Mouse (Mus musculus) liver, embryonic 15.5 days (tissue): ENCODE data around the gene Spen. TPM values are rescaled to one million over a fixed set of nuclear protein-coding genes. Genes with fewer than 3 reads are reported as not detected.

Experiments
- ATAC-seq: fragments of 200-750 bp; cut with Nextera tagmentation; 2 replicates; pipeline ENCODE4 v1.8.0; 2017; ENCODE audit warnings: moderate number of reproducible peaks, mild to moderate bottlenecking, moderate library complexity; ENCODE audit not compliant: insufficient read depth
- H3K27ac ChIP-seq: fragments of 300-500 bp; sonication (generic); replicated peaks from 2 replicates; pipeline ENCODE4 v1.5.1; 2015; ENCODE audit warnings: mild to moderate bottlenecking, inconsistent platforms
- H3K27me3 ChIP-seq: fragments of 300-500 bp; sonication (generic); 2 replicates; pipeline ENCODE4 v1.6.1; 2015; ENCODE audit warnings: mild to moderate bottlenecking, inconsistent platforms
- H3K36me3 ChIP-seq: fragments of 300-500 bp; sonication (generic); replicated peaks from 2 replicates; pipeline ENCODE4 v1.6.1; 2015; ENCODE audit warnings: moderate library complexity, mild to moderate bottlenecking, inconsistent platforms
- H3K4me1 ChIP-seq: fragments of 300-500 bp; sonication (generic); replicated peaks from 2 replicates; pipeline ENCODE4 v1.6.1; 2015; ENCODE audit warnings: inconsistent platforms
- H3K4me2 ChIP-seq: fragments of 300-500 bp; sonication (generic); 2 replicates; pipeline ENCODE4 v1.6.1; 2015; ENCODE audit warnings: moderate library complexity, mild to moderate bottlenecking, inconsistent platforms
- H3K4me3 ChIP-seq: fragments of 300-500 bp; sonication (generic); replicated peaks from 2 replicates; pipeline ENCODE4 v1.5.1; 2015; ENCODE audit warnings: mild to moderate bottlenecking, inconsistent platforms
- H3K9ac ChIP-seq: fragments of 300-500 bp; sonication (generic); 2 replicates; pipeline ENCODE4 v1.6.1; 2015; ENCODE audit warnings: moderate library complexity, mild to moderate bottlenecking, inconsistent platforms
- H3K9me3 ChIP-seq: fragments of 300-500 bp; sonication (generic); replicated peaks from 2 replicates; pipeline ENCODE4 v1.6.1; 2016; ENCODE audit warnings: inconsistent platforms
- WGBS: fragments of 180-500 bp; shearing (Covaris S2); methylation state at CpG from one replicate; pipeline ENCODE4 v1.1.7; 2015; ENCODE audit warnings: mixed read lengths; ENCODE audit not compliant: insufficient replicate concordance; 5-methylcytosine and 5-hydroxymethylcytosine counted together
- polyA plus RNA-seq: library from polyadenylated mRNA; unstranded; fragments of >200 nt; fragmentation: Nextera tagmentation; extraction: Ambion mirVana; gene quantifications from 2 replicates; pipeline ENCODE4 v1.2.1, GENCODE M21; 2015

The Spen gene
- polyA plus RNA-seq, 1 experiment from 2014 or later: 4.7 TPM

DNA sequence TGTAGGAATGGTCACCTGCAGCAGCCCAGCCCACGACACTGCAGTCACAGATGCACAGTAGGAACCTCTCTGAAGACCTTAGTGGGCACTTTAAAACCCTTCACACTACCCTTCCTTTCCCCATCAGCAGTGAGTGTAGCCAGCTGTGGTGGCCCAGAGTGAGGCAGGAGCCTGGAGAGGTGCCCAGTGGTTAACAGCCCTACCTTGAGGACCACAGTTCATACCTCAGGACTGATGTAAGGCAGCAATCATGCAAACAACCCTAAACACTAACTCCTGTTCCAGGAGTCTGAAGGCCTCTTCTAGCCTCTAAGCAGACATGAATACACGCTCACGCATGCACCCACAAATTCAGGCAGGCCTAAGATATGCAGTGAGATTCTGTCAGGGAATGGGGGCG lies 33.9 kb downstream of the Spen start:
- Histone ChIP-seq H3K9ac (no peak overlapping the region), H3K36me3 (peaks cover 9% of the 10 kb centered on the region), H3K4me2 (no peak overlapping the region), H3K27ac (no peak overlapping the region), H3K27me3 (no peaks in the 10 kb centered on the region), H3K4me1 (peaks cover 22% of the 10 kb centered on the region), H3K9me3 (no peaks in the 10 kb centered on the region), H3K4me3 (no peak overlapping the region)
- WGBS: 89% methylated on average over 4 of the region's 4 CpGs
- ATAC-seq: no peak

GRCm38 (mm10) chr4:141502723-141503122 lies 35.7 kb downstream of the Spen start:
- Histone ChIP-seq H3K4me1 (peaks cover 20% of the 10 kb centered on the region), H3K9me3 (no peaks in the 10 kb centered on the region), H3K4me3 (no peak overlapping the region), H3K4me2 (no peak overlapping the region), H3K36me3 (peaks cover 13% of the 10 kb centered on the region), H3K27me3 (no peaks in the 10 kb centered on the region), H3K9ac (no peak overlapping the region), H3K27ac (no peak overlapping the region)
- WGBS: 88% methylated on average over 5 of the region's 5 CpGs
- no peak for ATAC-seq

DNA sequence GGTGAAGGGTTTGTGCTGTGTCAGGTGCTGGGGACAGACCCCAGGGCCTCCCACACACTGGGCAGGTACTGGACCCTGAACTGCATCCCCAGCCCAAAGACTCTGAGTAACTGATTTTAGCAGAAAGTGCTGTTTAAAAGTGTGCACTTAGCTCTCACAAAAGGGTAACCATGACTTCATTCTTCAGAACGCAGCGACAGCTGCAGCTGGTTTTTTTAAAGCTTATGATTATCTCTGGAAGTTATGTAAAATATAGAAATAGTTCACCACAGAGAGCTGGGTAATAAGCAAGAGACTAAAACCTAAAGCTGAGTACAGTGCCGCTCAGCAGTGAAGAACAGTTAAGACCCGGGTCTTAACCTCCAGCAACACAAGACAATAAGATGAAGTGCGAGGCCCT lies 37.3 kb downstream of the Spen start:
- H3K36me3 ChIP-seq: peaks cover 13% of the 10 kb centered on the region
- ATAC-seq: no peak
- H3K9ac ChIP-seq: no peak overlapping the region
- H3K4me2 ChIP-seq: no peak overlapping the region
- no peak overlapping the region for H3K27ac ChIP-seq
- H3K4me3 ChIP-seq: no peak overlapping the region
- peaks cover 6% of the 10 kb centered on the region; the same call in 1 of the 2 replicates for H3K4me1 ChIP-seq
- no peaks in the 10 kb centered on the region for H3K27me3 ChIP-seq
- H3K9me3 ChIP-seq: no peaks in the 10 kb centered on the region
- 76% methylated on average over 5 of the region's 5 CpGs for WGBS

DNA sequence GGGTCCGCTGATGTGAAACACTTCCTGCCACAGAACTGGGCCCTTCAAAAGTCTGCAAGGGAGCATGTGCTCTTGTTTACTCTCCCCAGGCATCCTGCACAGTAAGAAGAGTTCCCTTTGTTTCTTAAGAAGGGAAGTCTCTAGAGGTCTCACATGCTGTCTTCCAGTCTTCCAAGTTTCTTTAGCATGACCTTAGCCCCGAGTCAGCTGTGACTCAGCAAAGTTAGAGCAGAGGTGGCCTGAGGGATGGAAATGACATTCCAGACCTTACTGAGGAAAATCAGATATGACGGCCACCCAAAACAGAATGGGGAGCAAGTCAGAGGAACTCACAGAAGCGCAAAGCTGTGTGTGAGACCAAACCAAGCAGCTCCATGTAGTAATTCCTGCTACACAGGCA lies 37.8 kb downstream of the Spen start:
- ATAC-seq: no peak

GRCm38 (mm10) chr4:141488670-141489069 lies 49.7 kb downstream of the Spen start:
- Histone ChIP-seq H3K27me3 (no peaks in the 10 kb centered on the region), H3K36me3 (peaks cover 99% of the 10 kb centered on the region), H3K4me1 (no peaks in the 10 kb centered on the region), H3K4me2 (no peak overlapping the region), H3K4me3 (no peak overlapping the region), H3K9ac (no peak overlapping the region), H3K9me3 (no peaks in the 10 kb centered on the region), H3K27ac (no peak overlapping the region)
- ATAC-seq: no peak
- 91% methylated on average over 4 of the region's 4 CpGs for WGBS

More for the DNA sequence above, 37.8 kb downstream of the Spen start:
- H3K4me2 ChIP-seq: no peak overlapping the region
- H3K27ac ChIP-seq: no peak overlapping the region
- no peak overlapping the region for H3K9ac ChIP-seq
- H3K4me3 ChIP-seq: no peak overlapping the region
- H3K27me3 ChIP-seq: no peaks in the 10 kb centered on the region
- H3K36me3 ChIP-seq: peaks cover 16% of the 10 kb centered on the region
- H3K4me1 ChIP-seq: peaks cover 2% of the 10 kb centered on the region; the same call in 1 of the 2 replicates
- 69% methylated on average over 4 of the region's 4 CpGs for WGBS
- no peaks in the 10 kb centered on the region for H3K9me3 ChIP-seq

DNA sequence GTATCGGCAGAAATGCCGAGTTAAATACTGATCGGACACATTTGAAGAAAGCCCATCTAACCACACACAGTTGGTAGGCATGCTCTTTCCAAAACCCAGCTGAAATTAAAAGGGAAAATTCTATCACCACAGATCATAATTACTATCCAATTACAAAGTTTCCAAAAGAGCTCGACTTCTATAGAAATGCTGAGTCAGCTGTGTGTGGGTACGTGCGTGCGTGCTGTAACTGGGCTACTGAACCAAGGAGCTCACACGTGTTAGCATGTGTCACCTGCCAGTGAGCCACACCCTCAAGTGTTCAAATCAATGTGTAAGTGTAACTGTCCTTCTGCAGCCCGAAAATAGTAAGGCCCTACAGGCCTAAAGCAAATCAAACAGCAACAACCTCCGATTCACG lies 50.8 kb downstream of the Spen start:
- WGBS: 86% methylated on average over 11 of the region's 11 CpGs
- ATAC-seq: no peak

GRCm38 (mm10) chr4:141484071-141484470 lies 54.3 kb downstream of the Spen start:
- H3K27ac ChIP-seq: no peak overlapping the region
- no peak overlapping the region for H3K9ac ChIP-seq
- no peaks in the 10 kb centered on the region for H3K27me3 ChIP-seq
- H3K4me2 ChIP-seq: no peak overlapping the region
- H3K4me1 ChIP-seq: no peaks in the 10 kb centered on the region
- H3K36me3 ChIP-seq: peaks cover 97% of the 10 kb centered on the region
- WGBS: 83% methylated on average over 11 of the region's 11 CpGs
- no peak for ATAC-seq
- no peaks in the 10 kb centered on the region for H3K9me3 ChIP-seq
- no peak overlapping the region for H3K4me3 ChIP-seq

More for the DNA sequence above, 50.8 kb downstream of the Spen start:
- Histone ChIP-seq H3K4me1 (no peaks in the 10 kb centered on the region), H3K9ac (no peak overlapping the region), H3K27me3 (no peaks in the 10 kb centered on the region), H3K27ac (no peak overlapping the region), H3K4me3 (no peak overlapping the region), H3K36me3 (peaks cover 99% of the 10 kb centered on the region), H3K4me2 (no peak overlapping the region), H3K9me3 (no peaks in the 10 kb centered on the region)

DNA sequence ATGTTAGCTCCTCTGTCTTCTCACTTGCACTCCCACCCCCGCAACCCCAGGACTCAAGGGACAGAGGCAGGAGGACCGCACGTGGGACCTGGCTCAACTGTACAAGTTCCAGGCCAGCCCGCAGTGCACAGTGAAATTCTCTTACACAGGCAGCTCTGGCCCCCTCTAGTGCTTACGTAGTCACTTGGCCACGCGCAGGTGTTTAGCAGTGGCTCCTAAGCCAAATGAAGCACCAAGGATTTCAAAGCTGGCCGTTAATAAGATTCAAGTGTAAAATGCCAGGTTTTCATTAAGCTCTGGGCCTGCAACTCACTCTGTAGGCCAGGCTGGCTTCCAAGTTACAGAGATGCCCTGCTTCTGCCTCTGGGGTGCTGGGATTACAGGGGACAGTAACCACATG lies 59.0 kb downstream of the Spen start:
- no peaks in the 10 kb centered on the region; the same call in 1 of the 2 replicates for H3K9me3 ChIP-seq
- H3K4me1 ChIP-seq: no peaks in the 10 kb centered on the region
- H3K4me2 ChIP-seq: no peak overlapping the region
- H3K27me3 ChIP-seq: no peaks in the 10 kb centered on the region
- no peak for ATAC-seq
- 91% methylated on average over 8 of the region's 8 CpGs for WGBS
- peaks cover 98% of the 10 kb centered on the region for H3K36me3 ChIP-seq
- H3K27ac ChIP-seq: no peak overlapping the region
- H3K9ac ChIP-seq: no peak overlapping the region
- H3K4me3 ChIP-seq: no peak overlapping the region

GRCm38 (mm10) chr4:141478794-141479193 lies 59.6 kb downstream of the Spen start:
- ATAC-seq: no peak
- Histone ChIP-seq H3K4me3 (no peak overlapping the region), H3K4me1 (0 out of 2 replicates have a peak, but pooled peaks cover 3% of the 10 kb centered on the region), H3K9ac (no peak overlapping the region), H3K9me3 (no peaks in the 10 kb centered on the region; the same call in 1 of the 2 replicates), H3K27me3 (no peaks in the 10 kb centered on the region), H3K27ac (no peak overlapping the region), H3K36me3 (peaks cover 98% of the 10 kb centered on the region), H3K4me2 (no peak overlapping the region)
- 93% methylated on average over 32 of the region's 32 CpGs for WGBS

- H3K27me3 ChIP-seq: no peaks in the 10 kb centered on the region
- no peak overlapping the region for H3K27ac ChIP-seq
- H3K9ac ChIP-seq: no peak overlapping the region
- no peak for ATAC-seq
- WGBS: 88% methylated on average over 23 of the region's 23 CpGs
- H3K4me1 ChIP-seq: 0 out of 2 replicates have a peak, but pooled peaks cover 5% of the 10 kb centered on the region
- H3K36me3 ChIP-seq: peaks cover 98% of the 10 kb centered on the region
- H3K4me2 ChIP-seq: no peak overlapping the region
- no peak overlapping the region for H3K4me3 ChIP-seq
- no peaks in the 10 kb centered on the region; the same call in 1 of the 2 replicates for H3K9me3 ChIP-seq
Observed at GRCm38 (mm10) chr4:141478225-141478624, 60.2 kb downstream of the Spen start.

GRCm38 (mm10) chr4:141477681-141478102 lies 60.7 kb downstream of the Spen start:
- Histone ChIP-seq H3K9ac (no peak overlapping the region), H3K27me3 (no peaks in the 10 kb centered on the region), H3K4me2 (no peak overlapping the region), H3K4me3 (no peak overlapping the region), H3K4me1 (0 out of 2 replicates have a peak, but pooled peaks cover 5% of the 10 kb centered on the region), H3K9me3 (no peaks in the 10 kb centered on the region; the same call in 1 of the 2 replicates), H3K27ac (no peak overlapping the region), H3K36me3 (peaks cover 98% of the 10 kb centered on the region)
- ATAC-seq: no peak
- 59% methylated on average over 16 of the region's 16 CpGs for WGBS

GRCm38 (mm10) chr4:141474431-141474830 lies 64.0 kb downstream of the Spen start:
- Histone ChIP-seq H3K27me3 (no peaks in the 10 kb centered on the region), H3K4me1 (0 out of 2 replicates have a peak, but pooled peaks cover 5% of the 10 kb centered on the region), H3K9ac (no peak overlapping the region), H3K36me3 (peaks cover 100% of the 10 kb centered on the region), H3K4me3 (no peak overlapping the region), H3K9me3 (no peaks in the 10 kb centered on the region; the same call in 1 of the 2 replicates), H3K4me2 (no peak overlapping the region), H3K27ac (no peak overlapping the region)
- 92% methylated on average over 19 of the region's 19 CpGs for WGBS
- ATAC-seq: no peak
